Mouse (Mus musculus) T-helper 2 cell (primary cell): ENCODE results near the gene Vwce.

ENCODE experiments used
- in situ Hi-C: fragments of 300-600 bp; cut with MboI, MseI; formaldehyde crosslinking; loops from one replicate; pipeline ENCODE4 v1.15.1; 2025; ENCODE audit warnings: high pct_unique_total_duplicates

Gene Vwce

DNA sequence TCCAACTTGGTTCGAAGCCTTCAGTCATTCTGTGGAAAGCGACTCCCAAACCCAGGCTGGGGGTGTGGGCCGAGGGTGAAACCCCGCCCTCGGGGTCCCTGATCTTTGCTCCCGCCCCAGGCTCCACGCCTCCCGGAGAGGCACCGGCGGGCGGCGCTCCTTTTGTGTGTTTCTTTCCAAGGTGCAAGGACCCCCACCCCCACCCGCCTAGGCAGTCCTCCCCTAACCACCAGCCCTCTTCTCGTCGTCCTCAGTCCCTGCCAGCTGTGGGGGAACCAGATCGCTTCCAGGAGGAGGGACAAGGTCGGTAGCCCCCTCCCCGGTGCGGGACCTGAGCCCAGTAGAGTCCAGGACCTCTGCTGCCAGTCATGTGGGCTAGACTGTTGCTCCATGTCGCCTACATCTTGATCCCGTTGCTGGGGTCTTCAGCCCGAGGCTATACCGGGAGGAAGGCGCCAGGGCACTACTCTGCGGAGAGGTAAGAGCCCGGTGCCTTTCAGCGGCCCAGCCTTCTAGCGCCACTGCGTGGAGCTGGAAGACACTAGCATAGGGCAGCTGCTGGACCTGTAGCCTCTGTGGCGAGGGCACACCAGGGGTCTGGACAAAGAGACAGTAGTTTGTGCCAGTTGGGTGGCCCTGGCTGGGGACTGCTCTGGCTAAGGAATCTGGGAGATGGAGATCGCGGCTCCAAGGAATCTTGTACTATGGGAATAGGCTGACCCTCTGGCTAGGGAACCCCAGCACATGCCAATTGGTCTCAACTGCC is at the start of gene Vwce:
Gene Vwce (plus strand): TSS at position 108 of the 766 bp plus-strand sequence.
- in situ Hi-C loops, result no loop called here

DNA sequence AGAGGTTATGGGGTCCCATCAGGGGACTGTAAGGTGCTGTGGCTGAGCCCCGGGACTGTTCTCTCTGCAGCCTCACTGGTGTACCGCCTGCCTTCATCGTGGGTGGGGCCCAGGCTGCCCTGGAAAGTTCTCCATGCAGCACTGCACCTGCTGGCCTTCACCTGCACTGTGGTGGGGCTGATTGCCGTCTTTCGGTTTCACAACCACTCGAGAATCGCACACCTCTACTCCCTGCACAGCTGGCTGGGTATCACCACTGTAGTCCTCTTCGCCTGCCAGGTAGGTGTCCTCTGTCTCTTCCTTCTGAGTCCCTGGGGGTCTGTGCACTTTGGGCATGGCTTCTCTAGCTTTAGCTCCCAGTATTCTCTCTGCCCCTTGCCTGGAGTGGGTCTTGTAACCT is 48.9 kb upstream of the Vwce start:
- in situ Hi-C loops, result no loop called here

- in situ Hi-C loops, result no loop called here
Observed at GRCm38 (mm10) chr19:10587231-10587630, 46.8 kb upstream of the Vwce start.

- in situ Hi-C loops, result no loop called here
Observed at GRCm38 (mm10) chr19:10589127-10589857, 44.7 kb upstream of the Vwce start.

DNA sequence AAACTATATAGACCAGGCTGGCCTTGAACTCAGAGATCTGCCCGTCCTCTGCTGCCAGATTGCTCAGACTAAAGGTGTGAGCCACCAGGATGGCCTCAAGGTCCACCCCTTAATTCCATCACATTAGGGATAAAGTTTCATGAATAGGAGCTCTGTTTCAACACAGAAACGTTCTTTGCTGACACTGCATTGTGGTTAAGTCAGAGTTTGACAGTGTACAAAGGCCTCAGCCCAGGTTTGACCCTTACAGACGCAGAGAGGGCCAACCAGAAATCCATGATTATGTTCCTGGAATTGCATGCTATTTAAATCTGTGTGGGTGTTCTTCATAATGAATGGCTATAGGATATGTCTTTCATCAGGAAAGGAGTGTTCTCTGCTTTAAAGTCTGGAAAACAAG is 43.7 kb upstream of the Vwce start:
- in situ Hi-C loops, result loop anchor here (5.0 kb wide), 1 partner anchor 58 kb away; no protein-coding TSS in a partner anchor

DNA sequence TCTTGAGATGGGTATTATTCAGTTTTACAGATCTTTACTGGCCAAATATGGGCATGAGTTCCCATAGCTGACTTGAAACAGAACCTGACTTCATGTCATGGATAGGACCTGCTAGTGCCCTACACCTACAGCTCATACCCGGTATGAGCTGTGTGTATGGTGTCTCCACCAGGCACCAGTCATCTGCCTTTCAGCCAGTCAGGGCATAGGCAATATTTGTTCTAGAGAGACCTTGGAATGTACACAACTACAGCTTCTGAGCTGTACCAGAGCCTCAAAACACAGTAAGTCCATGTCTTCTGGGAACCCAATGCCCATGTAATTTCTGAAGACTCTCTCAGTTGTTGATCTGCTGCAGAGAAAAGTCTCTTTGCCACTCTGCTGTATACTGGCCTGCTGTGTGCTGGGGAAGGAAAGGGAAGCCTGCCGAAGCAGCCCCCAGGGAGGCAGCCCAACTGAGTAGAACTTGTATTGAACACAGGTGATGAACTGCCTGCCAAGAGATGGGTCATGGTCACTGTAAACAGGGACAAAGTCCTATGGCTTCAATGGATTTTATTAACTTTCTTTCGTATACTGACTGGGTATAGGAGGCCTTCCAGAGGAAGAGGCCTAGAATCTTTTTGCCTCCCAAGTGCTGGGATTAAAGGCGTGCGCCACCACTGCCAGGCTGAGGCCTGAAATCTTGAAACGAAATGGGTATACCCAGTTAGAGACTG is 42.2 kb upstream of the Vwce start:
- in situ Hi-C loops, result loop anchor here (5.0 kb wide), 1 partner anchor 60 kb away; no protein-coding TSS in a partner anchor

DNA sequence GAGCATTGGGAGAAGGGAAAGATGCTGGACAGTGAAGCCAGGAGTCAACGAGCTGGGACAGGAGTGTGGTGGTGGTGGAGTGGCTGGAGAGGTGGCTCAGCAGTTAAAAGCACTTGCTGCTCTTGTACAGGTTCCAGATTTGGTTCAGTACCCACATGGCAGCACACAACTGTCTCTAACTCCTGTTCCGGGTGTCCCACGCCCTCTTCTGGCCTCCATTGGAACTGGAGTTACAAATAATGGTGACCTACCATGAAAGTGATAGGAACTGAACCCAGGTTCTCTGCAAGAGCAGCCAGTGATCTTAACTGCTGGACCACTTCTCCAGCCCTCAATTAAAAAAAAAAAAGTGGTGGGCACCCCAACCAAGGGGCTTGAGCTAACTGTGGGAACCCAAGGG is 35.8 kb upstream of the Vwce start:
- in situ Hi-C loops, result no loop called here

- in situ Hi-C loops, result loop anchor here (10.0 to 25.0 kb wide), 2 partner anchors 45 to 1388 kb away; partner anchors contain the start of gene Tmem216
Observed at GRCm38 (mm10) chr19:10599648-10600047, 34.4 kb upstream of the Vwce start.

DNA sequence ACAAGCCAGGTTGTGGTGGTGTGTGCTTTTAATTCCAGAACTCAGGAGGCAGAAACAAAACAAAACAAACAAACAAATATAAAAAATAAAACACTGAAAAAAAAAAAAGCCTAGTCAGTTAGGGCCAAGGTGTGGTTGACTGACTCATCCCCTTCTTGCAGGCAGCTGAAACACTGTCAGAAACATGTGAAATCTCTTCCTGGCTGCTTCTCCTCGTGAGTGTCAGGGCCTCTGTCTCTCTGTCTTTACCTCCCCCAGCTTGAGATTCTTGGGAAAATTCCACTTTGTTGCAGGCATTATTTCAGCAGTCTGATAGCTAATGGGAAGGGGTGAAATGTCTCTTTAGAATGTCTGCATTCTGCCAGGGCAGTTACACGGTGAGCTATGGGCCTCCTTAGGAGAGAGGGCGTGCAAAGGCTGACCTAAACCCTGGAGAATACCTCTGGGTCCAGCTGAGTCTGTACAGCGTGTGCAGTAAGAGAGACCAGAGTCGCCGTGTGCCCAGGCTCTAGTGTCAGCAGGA is 31.7 kb upstream of the Vwce start:
- in situ Hi-C loops, result loop anchor here (10.0 to 25.0 kb wide), 2 partner anchors 48 to 1385 kb away; partner anchors contain the start of gene Tmem216

DNA sequence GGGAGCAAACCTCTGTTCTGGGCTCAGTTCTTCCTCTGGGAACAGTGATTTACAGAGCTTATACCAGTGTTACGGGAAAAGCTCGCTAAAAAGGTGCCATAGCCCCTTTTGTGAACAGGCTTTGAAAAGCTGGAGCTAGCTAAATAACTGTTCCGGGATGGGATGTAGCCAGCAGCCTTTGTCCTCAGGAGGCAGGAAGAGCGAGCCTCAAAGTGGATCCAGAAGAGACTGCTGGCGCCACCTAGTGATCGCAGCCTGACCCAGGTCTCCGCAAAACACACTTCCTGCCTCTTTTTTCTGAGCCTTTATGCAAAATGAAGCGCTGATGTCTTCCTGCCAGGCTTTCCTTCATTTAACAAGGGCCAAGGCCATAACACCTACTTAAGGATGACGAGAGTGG is 31.2 kb upstream of the Vwce start:
- in situ Hi-C loops, result loop anchor here (10.0 to 25.0 kb wide), 2 partner anchors 48 to 1385 kb away; partner anchors contain the start of gene Tmem216

DNA sequence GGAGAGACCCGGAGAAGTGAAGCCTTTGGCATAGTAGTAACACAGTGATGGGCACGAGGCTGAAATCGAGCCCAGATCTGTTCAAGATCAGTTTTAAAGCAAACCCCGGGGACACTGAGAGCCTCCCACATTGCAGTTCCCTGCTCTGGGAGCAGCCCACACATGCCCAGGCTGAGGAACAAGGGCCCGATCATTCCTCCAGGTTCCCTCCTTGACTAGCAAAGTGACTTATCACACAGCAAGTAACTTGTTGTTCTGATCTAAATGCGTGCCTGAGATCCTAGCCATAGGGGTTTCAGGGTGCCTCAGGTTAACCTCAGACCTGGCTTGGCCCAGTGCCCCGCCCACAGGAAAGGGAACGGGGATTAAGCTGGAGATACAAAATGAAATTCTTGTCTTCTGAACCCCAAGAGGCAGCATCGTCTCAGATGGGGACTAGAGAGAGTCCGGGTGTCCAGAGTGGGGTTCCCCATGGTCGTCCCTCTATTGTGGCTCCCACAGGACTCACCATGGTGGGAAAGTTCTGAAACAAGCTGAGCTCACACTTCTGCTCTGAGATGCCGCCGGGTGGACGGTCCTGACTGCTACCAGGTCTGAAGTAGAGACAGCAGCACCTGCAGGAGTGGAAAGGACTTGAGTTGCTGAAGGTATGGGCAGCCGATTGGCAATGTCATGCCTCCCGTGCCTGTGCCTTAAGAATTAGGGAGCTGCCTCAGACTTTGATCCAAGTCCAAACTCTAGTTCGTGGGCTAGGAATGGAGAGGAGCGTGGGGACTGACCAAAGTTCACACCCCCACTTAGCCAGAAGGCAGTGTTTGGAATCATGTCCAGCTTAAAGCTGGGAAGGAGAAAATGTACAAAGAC is 30.1 kb upstream of the Vwce start:
- in situ Hi-C loops, result loop anchor here (10.0 to 25.0 kb wide), 2 partner anchors 49 to 1383 kb away; partner anchors contain the start of gene Tmem216

DNA sequence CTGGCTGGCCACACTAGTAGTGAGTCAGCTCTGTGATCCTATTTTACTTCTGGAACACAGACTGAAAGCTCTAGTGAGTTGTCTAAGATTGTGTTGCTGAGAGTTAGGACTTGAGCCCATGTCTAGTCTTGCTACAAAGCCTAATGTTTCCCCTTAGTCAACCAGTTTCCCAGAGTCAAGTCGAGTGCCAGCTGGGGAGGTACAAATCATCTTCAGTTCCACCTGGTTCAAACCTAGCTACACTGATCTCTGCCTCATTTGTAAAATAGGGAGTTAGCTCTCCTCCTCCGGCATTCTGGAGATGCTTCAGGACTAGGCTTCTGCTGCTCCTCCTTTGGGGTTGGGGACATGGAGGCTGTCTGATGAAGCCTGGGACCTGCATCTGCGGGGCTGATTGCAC is 29.5 kb upstream of the Vwce start:
- in situ Hi-C loops, result loop anchor here (10.0 to 25.0 kb wide), 2 partner anchors 50 to 1383 kb away; partner anchors contain the start of gene Tmem216

GRCm38 (mm10) chr19:10605293-10605900 is 28.6 kb upstream of the Vwce start, which contains the start of the genes Ddb1 and Tkfc:
Gene Ddb1 (plus strand): TSS chr19:10605327.
Gene Tkfc (minus strand): TSS chr19:10605654.
- in situ Hi-C loops, result loop anchor here (10.0 to 25.0 kb wide), 2 partner anchors 51 to 1382 kb away; partner anchors contain the start of gene Tmem216

GRCm38 (mm10) chr19:10605901-10606622 is 28.0 kb upstream of the Vwce start:
- in situ Hi-C loops, result loop anchor here (10.0 to 25.0 kb wide), 2 partner anchors 51 to 1381 kb away; partner anchors contain the start of gene Tmem216

DNA sequence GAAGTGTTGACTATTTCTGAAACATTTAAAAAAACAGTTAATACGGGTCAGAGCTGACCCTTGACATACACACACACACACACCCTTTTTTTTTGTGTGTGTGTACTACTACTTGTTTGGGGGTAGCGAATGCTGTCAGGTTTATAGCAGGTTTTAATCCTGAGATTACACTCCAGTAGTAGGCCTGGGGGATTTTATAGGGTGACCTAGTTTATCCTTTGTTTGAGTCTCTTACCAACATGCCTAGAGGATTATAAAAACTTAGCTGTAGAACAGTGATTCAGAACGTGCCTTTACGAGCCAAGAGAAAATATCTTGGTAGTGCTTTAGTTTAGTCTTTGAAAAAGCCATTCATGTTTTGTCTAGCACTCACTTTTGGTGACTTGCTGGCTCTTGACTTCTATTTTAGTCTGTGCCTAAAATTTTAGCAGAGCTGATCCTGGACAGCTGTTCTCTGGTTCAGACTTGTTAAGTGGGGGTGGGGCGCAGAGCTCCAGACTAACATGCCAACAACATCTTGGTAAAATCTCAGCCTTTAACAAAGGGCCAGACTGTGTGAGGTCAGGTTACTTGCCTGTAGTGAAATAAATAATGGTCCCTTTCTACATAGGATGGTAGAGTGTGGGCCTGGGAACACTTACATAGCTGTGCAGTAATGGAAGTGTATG is 25.3 kb upstream of the Vwce start:
- in situ Hi-C loops, result loop anchor here (10.0 to 25.0 kb wide), 2 partner anchors 54 to 1379 kb away; partner anchors contain the start of gene Tmem216

DNA sequence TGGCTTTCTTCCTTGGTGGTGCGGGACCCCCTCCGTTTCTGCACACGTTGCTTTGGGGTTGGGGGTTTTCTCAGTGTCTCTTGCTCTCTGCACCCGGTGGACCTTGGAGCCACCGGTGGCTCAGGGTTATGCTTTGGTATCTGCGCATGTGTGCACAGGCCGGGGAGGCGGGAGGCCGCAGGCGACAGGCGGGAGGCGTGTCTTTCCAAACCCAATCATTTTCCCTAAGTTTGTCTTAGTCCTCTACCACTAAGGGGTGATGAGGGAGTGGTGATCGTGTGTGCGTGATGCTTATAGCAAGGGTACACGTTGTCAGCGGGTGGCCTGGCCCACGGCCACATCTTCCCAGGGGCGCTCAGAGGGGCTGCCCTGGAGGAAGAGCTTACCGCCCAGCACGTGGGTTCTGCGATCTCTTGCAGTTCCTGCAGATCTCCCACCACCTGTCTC is 882 bp downstream of the Vwce start:
- in situ Hi-C loops, result no loop called here

GRCm38 (mm10) chr19:10637840-10638239 is 3.8 kb downstream of the Vwce start:
- in situ Hi-C loops, result no loop called here

DNA sequence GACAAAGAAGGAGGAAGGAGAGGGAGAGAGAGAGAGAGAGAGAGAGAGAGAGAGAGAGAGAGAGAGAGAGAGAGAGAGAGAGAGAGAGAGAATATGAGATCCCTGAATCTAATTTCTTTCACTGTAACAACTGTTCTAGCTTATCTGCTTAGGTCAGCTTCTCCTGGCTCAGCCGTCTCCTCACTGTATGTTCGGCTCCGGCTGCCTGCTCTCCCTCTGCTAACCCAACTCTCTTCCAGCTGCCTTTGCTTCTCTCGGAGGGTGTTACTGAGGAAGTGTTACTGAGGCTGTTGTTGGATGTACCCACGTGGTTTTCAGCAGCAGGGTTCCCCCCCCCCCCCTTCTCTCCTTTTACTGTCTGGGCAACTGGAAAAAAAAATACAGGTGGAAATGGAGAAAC is 6.1 kb downstream of the Vwce start:
- in situ Hi-C loops, result loop anchor here (10.0 kb wide), 1 partner anchor 765 kb away; the partner anchor contains the start of gene Ms4a4c
